ENCODE assay signal across 8 mouse cellular contexts in the genomic region with DNA sequence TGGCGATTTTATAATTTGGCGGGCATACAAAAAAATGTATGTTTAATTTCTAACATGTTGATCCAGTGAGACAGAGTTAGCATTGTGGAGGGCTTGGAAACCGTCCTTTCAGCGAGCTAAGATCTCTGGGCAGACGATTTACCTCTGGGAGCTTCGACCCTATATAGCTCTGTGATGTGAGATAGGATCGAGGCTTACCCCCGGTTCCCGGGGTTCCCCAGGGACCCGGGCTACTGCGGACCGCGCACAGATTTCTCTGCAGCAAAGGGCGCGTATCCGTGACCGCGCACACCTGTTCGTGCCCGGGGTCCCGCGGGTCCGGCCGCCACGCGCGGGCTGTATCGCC. TPM values are rescaled to one million over a fixed set of nuclear protein-coding genes. Genes with fewer than 3 reads are reported as not detected.
DNase-seq lines count a peak whose midpoint lies in the region; ATAC-seq and TF ChIP-seq lines count a peak whose summit lies in the region.

No protein-coding gene starts in this region.

- no peak for DNase-seq in heart, adult 11 months
- peak; percentile 64 for DNase-seq in hindbrain, embryonic 11.5 days (ENCODE audit: low spot score)
- no peak for DNase-seq in right cerebral cortex, postnatal 14 days
- no peak for DNase-seq in urinary bladder, adult 2 months (ENCODE audit: low spot score)

- TF ChIP-seq CTCF in bone marrow, adult 2 months (IDR thresholded peaks at IDR 0.05; ENCODE audit: control insufficient read depth, insufficient read depth, low read length), result no peak

- H3K4me3 ChIP-seq in heart, embryonic 16.5 days (ENCODE audit: low read length), result peak overlapping the region; percentile 68
- peak overlapping the region; percentile 40 for H3K4me3 ChIP-seq in bone marrow, adult 2 months (replicated peaks; ENCODE audit: control insufficient read depth, low read depth, low read length)
- H3K4me3 ChIP-seq in hindbrain, embryonic 11.5 days (ENCODE audit: low read depth, low read length), result peak overlapping the region; percentile 62
- peak overlapping the region; percentile 68 for H3K4me3 ChIP-seq in midbrain, embryonic 12.5 days

- H3K27me3 ChIP-seq in heart, embryonic 16.5 days (ENCODE audit: control insufficient read depth, insufficient read depth, low read length), result peaks cover 27% of the 10 kb centered on the region
- H3K27me3 ChIP-seq in hindbrain, embryonic 11.5 days (ENCODE audit: control insufficient read depth, insufficient read depth, low read length), result peaks cover 17% of the 10 kb centered on the region
- H3K27me3 ChIP-seq in midbrain, embryonic 12.5 days, result peaks cover 49% of the 10 kb centered on the region

- H3K4me2 ChIP-seq in heart, embryonic 16.5 days (ENCODE audit: low read depth, low read length), result peak overlapping the region; percentile 97
- peak overlapping the region; percentile 96 for H3K4me2 ChIP-seq in hindbrain, embryonic 11.5 days (replicated peaks; ENCODE audit: low read depth, low read length)
- peak overlapping the region; percentile 98 for H3K4me2 ChIP-seq in midbrain, embryonic 12.5 days (replicated peaks)

- 2% methylated on average over 28 of the region's 28 CpGs for WGBS in heart, embryonic 16.5 days
- WGBS in bone marrow, adult 2 months, result 2% methylated on average over 28 of the region's 28 CpGs
- WGBS in hindbrain, embryonic 11.5 days, result 1% methylated on average over 28 of the region's 28 CpGs
- WGBS in midbrain, embryonic 12.5 days, result 1% methylated on average over 28 of the region's 28 CpGs

- ATAC-seq in heart, embryonic 16.5 days (replicated peaks; ENCODE audit: extremely low read depth, insufficient read depth, low FRiP score), result no peak
- ATAC-seq in hindbrain, embryonic 11.5 days (ENCODE audit: low FRiP score), result no peak; the same call in none of the 2 replicates
- ATAC-seq in midbrain, embryonic 12.5 days (ENCODE audit: low FRiP score, low read depth), result peak; percentile 63; the same call in 1 of the 2 replicates
- no peak for ATAC-seq in megakaryocyte-erythroid progenitor cell, adult 5-6 weeks (replicated peaks; ENCODE audit: low FRiP score, low TSS enrichment, poor library complexity, severe bottlenecking)

- peaks cover 8% of the 10 kb centered on the region; the same call in 1 of the 2 replicates for H3K4me1 ChIP-seq in heart, embryonic 16.5 days (ENCODE audit: control insufficient read depth, insufficient read depth, low read length)
- H3K4me1 ChIP-seq in bone marrow, adult 2 months (ENCODE audit: control insufficient read depth, insufficient read depth, low read length), result peaks cover 2% of the 10 kb centered on the region; the same call in 1 of the 2 replicates
- H3K4me1 ChIP-seq in hindbrain, embryonic 11.5 days (replicated peaks; ENCODE audit: control insufficient read depth, insufficient read depth, low read length), result peaks cover 3% of the 10 kb centered on the region; the same call in 1 of the 2 replicates
- H3K4me1 ChIP-seq in midbrain, embryonic 12.5 days, result peaks cover 14% of the 10 kb centered on the region; the same call in 1 of the 2 replicates

- no peaks in the 10 kb centered on the region for H3K36me3 ChIP-seq in heart, embryonic 16.5 days (ENCODE audit: control insufficient read depth, insufficient read depth)
- no peaks in the 10 kb centered on the region for H3K36me3 ChIP-seq in hindbrain, embryonic 11.5 days (ENCODE audit: control insufficient read depth, insufficient read depth, low read length)
- no peaks in the 10 kb centered on the region for H3K36me3 ChIP-seq in midbrain, embryonic 12.5 days

- TF ChIP-seq POLR2A in bone marrow, adult 2 months (IDR thresholded peaks at IDR 0.05; ENCODE audit: borderline replicate concordance, control insufficient read depth, low read depth, low read length), result no peak

- no peak overlapping the region for H3K27ac ChIP-seq in heart, embryonic 16.5 days (ENCODE audit: low read length)
- H3K27ac ChIP-seq in bone marrow, adult 2 months (ENCODE audit: control insufficient read depth, insufficient read depth, low read depth, low read length, poor library complexity), result no peak overlapping the region; the same call in 1 of the 2 replicates
- H3K27ac ChIP-seq in hindbrain, embryonic 11.5 days (ENCODE audit: low read depth, low read length), result no peak overlapping the region
- H3K27ac ChIP-seq in midbrain, embryonic 12.5 days (replicated peaks), result no peak overlapping the region

- no peaks in the 10 kb centered on the region for H3K9me3 ChIP-seq in heart, embryonic 16.5 days (replicated peaks; ENCODE audit: control insufficient read depth, low read length)
- no peaks in the 10 kb centered on the region for H3K9me3 ChIP-seq in hindbrain, embryonic 11.5 days (ENCODE audit: control insufficient read depth, low read length)
- no peaks in the 10 kb centered on the region for H3K9me3 ChIP-seq in midbrain, embryonic 12.5 days

- peak overlapping the region; percentile 61 for H3K9ac ChIP-seq in heart, embryonic 16.5 days (ENCODE audit: low read length)
- peak overlapping the region; percentile 47; the same call in 1 of the 2 replicates for H3K9ac ChIP-seq in hindbrain, embryonic 11.5 days (ENCODE audit: low read depth, low read length)
- peak overlapping the region; percentile 54 for H3K9ac ChIP-seq in midbrain, embryonic 12.5 days (replicated peaks)

RNA-seq across cellular contexts. Expression of gene Dnajc6, which starts 0.3 kb away (rescaled TPM):
- 1.2 and 1.7 TPM in 2 replicates for polyA plus RNA-seq in heart, embryonic 16.5 days (2015; fragmentation: Nextera tagmentation; extraction: Ambion mirVana)
- 1.6 and 2.7 TPM in 2 replicates for polyA plus RNA-seq in bone marrow, adult 2 months (2011; ENCODE audit: insufficient read depth, insufficient read length, low replicate concordance, missing spikeins)
- polyA plus RNA-seq in hindbrain, embryonic 11.5 days (2014; fragmentation: Nextera tagmentation; extraction: Ambion mirVana), result 6.0 and 6.9 TPM in 2 replicates
- 10.7 and 11.7 TPM in 2 replicates for polyA plus RNA-seq in midbrain, embryonic 12.5 days (2016; fragmentation: Nextera tagmentation; extraction: Ambion mirVana)
- total RNA-seq in megakaryocyte-erythroid progenitor cell, adult 5-6 weeks (2014; fragmentation: Nextera tagmentation), result 35.2 and 35.5 TPM in 2 replicates
- 40.5 and 40.8 TPM in 2 replicates for total RNA-seq in megakaryocyte-erythroid progenitor cell, adult 5-6 weeks (2017)
- 3.4 TPM in 2 replicates for polyA plus RNA-seq in urinary bladder, adult 2 months (2012; rRNA removed)
